Mouse (Mus musculus): ENCODE measurements around the gene Slc38a7.
"Not testable (repeated sequence)": the region's sequence is repeated elsewhere in the genome, so short reads cannot be mapped to it uniquely, and the experiment has no call there.

The Slc38a7 gene

GRCm38 (mm10) chr8:95850326-95850725, 3.0 kb downstream of the Slc38a7 start:
- no peak for DNase-seq (ENCODE audit: low spot score in 2 of 2)

- DNase-seq (ENCODE audit: low spot score in 2 of 2): no peak
Observed at GRCm38 (mm10) chr8:95848734-95849464, 4.4 kb downstream of the Slc38a7 start.

- no peak for DNase-seq (ENCODE audit: low spot score in 2 of 2)
Observed at GRCm38 (mm10) chr8:95848061-95848551, 5.2 kb downstream of the Slc38a7 start.

- DNase-seq (ENCODE audit: low spot score in 2 of 2): no peak
Observed at GRCm38 (mm10) chr8:95845026-95845425, 8.3 kb downstream of the Slc38a7 start.

- DNase-seq (ENCODE audit: low spot score in 2 of 2): no peak
Observed at GRCm38 (mm10) chr8:95843968-95844367, 9.4 kb downstream of the Slc38a7 start.

- DNase-seq (ENCODE audit: low spot score in 2 of 2): no peak
Observed at GRCm38 (mm10) chr8:95841436-95841835, 11.9 kb downstream of the Slc38a7 start.

GRCm38 (mm10) chr8:95839289-95839688, 14.1 kb downstream of the Slc38a7 start:
- DNase-seq (ENCODE audit: low spot score in 2 of 2): no peak

GRCm38 (mm10) chr8:95837266-95837665, 16.1 kb downstream of the Slc38a7 start:
- DNase-seq (ENCODE audit: low spot score in 2 of 2): no peak

- no peak for DNase-seq (ENCODE audit: low spot score in 2 of 2)
Observed at GRCm38 (mm10) chr8:95835891-95836290, 17.4 kb downstream of the Slc38a7 start.

GRCm38 (mm10) chr8:95833435-95833984, 19.8 kb downstream of the Slc38a7 start:
- no peak for DNase-seq (ENCODE audit: low spot score in 2 of 2)

GRCm38 (mm10) chr8:95832603-95833434, 20.5 kb downstream of the Slc38a7 start:
- DNase-seq (ENCODE audit: low spot score in 2 of 2): peak; percentile 57 to 80

- DNase-seq (ENCODE audit: low spot score in 2 of 2): no peak
Observed at GRCm38 (mm10) chr8:95830144-95830543, 23.2 kb downstream of the Slc38a7 start.

GRCm38 (mm10) chr8:95825162-95825561, 28.2 kb downstream of the Slc38a7 start, which contains the start of gene Sap18b:
Gene Sap18b (plus strand): TSS chr8:95825346.
- not testable (repeated sequence) for DNase-seq (ENCODE audit: low spot score in 2 of 2)

GRCm38 (mm10) chr8:95822699-95823098, 30.6 kb downstream of the Slc38a7 start:
- no peak for DNase-seq (ENCODE audit: low spot score in 2 of 2)

- no peak for DNase-seq (ENCODE audit: low spot score in 2 of 2)
Observed at GRCm38 (mm10) chr8:95822096-95822495, 31.2 kb downstream of the Slc38a7 start.

- no peak for DNase-seq (ENCODE audit: low spot score in 2 of 2)
Observed at GRCm38 (mm10) chr8:95821266-95821665, 32.1 kb downstream of the Slc38a7 start.

GRCm38 (mm10) chr8:95818211-95818610, 35.1 kb downstream of the Slc38a7 start:
- DNase-seq (ENCODE audit: low spot score in 2 of 2): no peak

- DNase-seq (ENCODE audit: low spot score in 2 of 2): no peak
Observed at GRCm38 (mm10) chr8:95817597-95817996, 35.7 kb downstream of the Slc38a7 start.

- DNase-seq (ENCODE audit: low spot score in 2 of 2): no peak
Observed at GRCm38 (mm10) chr8:95816044-95816708, 37.2 kb downstream of the Slc38a7 start.

GRCm38 (mm10) chr8:95810184-95810591, 43.2 kb downstream of the Slc38a7 start:
- DNase-seq (ENCODE audit: low spot score in 2 of 2): no peak

- DNase-seq (ENCODE audit: low spot score in 2 of 2): no peak
Observed at GRCm38 (mm10) chr8:95809116-95809515, 44.2 kb downstream of the Slc38a7 start.

- no peak for DNase-seq (ENCODE audit: low spot score in 2 of 2)
Observed at GRCm38 (mm10) chr8:95808631-95809030, 44.7 kb downstream of the Slc38a7 start.
